Comparison of ENCODE assay signal across 9 mouse cellular contexts in genomic region chr3:108134701-108135100, GRCm38 (mm10). TPM values are rescaled to one million over a fixed set of nuclear protein-coding genes. Genes with fewer than 3 reads are reported as not detected.
DNase-seq lines count a peak whose midpoint lies in the region; ATAC-seq and TF ChIP-seq lines count a peak whose summit lies in the region.
"Had no signal": no experiment of that assay in that cellular context is flagged by ENCODE, and none has a peak within 500 bp of the region (broad histone marks: within the 10 kb centered on the region; RNA-seq: fewer than 3 reads in every experiment).

No protein-coding gene starts in this region.

- peak; percentile 43 for DNase-seq in forebrain, embryonic 14.5 days (ENCODE audit: low spot score)
- DNase-seq in CH12.LX (ENCODE audit: extremely low read depth): peak; percentile 78
- DNase-seq in frontal cortex, adult 2 months (ENCODE audit: extremely low spot score in 1 of 2, low spot score in 1 of 2): peak; percentile 69 to 82
- DNase-seq in urinary bladder, postnatal 4 days (ENCODE audit: low spot score in 2 of 2): no peak
- no peak for DNase-seq in ovary, postnatal 36 days (ENCODE audit: low spot score)
- no peak for DNase-seq in kidney, adult 18-20 months
- DNase-seq: kidney, postnatal 4 days had no signal

- H3K4me1 ChIP-seq in forebrain, embryonic 14.5 days (ENCODE audit: control insufficient read depth, insufficient read depth, low read length): no peaks in the 10 kb centered on the region
- H3K4me1 ChIP-seq in forebrain, embryonic 12.5 days: 0 out of 2 replicates have a peak, but pooled peaks cover 5% of the 10 kb centered on the region
- peaks cover 9 to 55% of the 10 kb centered on the region in 2 experiments; a peak in 3 of 4 replicates for H3K4me1 ChIP-seq in CH12.LX (ENCODE audit: control insufficient read depth in 1 of 2, insufficient read depth in 2 of 2)
- peaks cover 11% of the 10 kb centered on the region for H3K4me1 ChIP-seq in midbrain, embryonic 13.5 days (replicated peaks)

- H3K4me3 ChIP-seq in forebrain, embryonic 14.5 days (ENCODE audit: low read depth, low read length): no peak overlapping the region
- no peak overlapping the region for H3K4me3 ChIP-seq in forebrain, embryonic 12.5 days (replicated peaks)
- H3K4me3 ChIP-seq in CH12.LX (replicated peaks in 1 of 3; ENCODE audit: low read depth in 2 of 3, low read length in 2 of 3, poor library complexity in 1 of 3): no peak overlapping the region
- H3K4me3 ChIP-seq in midbrain, embryonic 13.5 days (replicated peaks): no peak overlapping the region

- dilution Hi-C loops in CH12.LX (cut with MboI; ENCODE audit: extremely low pct_ligation_motif_present, extremely low pct_unique_long_range_greater_than_20kb, low sequenced_read_pairs): no loop called here

- no peak overlapping the region for H3K9ac ChIP-seq in forebrain, embryonic 14.5 days (ENCODE audit: low read length)
- H3K9ac ChIP-seq in forebrain, embryonic 12.5 days: no peak overlapping the region
- no peak overlapping the region for H3K9ac ChIP-seq in CH12.LX (ENCODE audit: insufficient read depth, low read depth)
- no peak overlapping the region for H3K9ac ChIP-seq in midbrain, embryonic 13.5 days (replicated peaks)

- no peaks in the 10 kb centered on the region for H3K9me3 ChIP-seq in forebrain, embryonic 14.5 days (replicated peaks; ENCODE audit: control insufficient read depth, low read length)
- no peaks in the 10 kb centered on the region for H3K9me3 ChIP-seq in forebrain, embryonic 12.5 days
- no peaks in the 10 kb centered on the region for H3K9me3 ChIP-seq in CH12.LX (replicated peaks; ENCODE audit: low read length)
- no peaks in the 10 kb centered on the region for H3K9me3 ChIP-seq in midbrain, embryonic 13.5 days

- peak; percentile 79 for TF ChIP-seq EP300 in CH12.LX (IDR thresholded peaks at IDR 0.05; ENCODE audit: low read length)

- 0 out of 2 replicates have a peak overlapping the region, but pooled peaks have one; percentile 4 for H3K27ac ChIP-seq in forebrain, embryonic 14.5 days (ENCODE audit: low read depth, low read length)
- H3K27ac ChIP-seq in forebrain, embryonic 12.5 days: no peak overlapping the region
- H3K27ac ChIP-seq in CH12.LX (ENCODE audit: insufficient read depth, low read depth): no peak overlapping the region
- H3K27ac ChIP-seq in midbrain, embryonic 13.5 days: no peak overlapping the region

- 77% methylated on average over 11 of the region's 11 CpGs for WGBS in forebrain, embryonic 14.5 days
- whole genome bisulfite sequencing in forebrain, embryonic 12.5 days: 83% methylated on average over 11 of the region's 11 CpGs
- WGBS in midbrain, embryonic 13.5 days: 54% methylated on average over 11 of the region's 11 CpGs

- TF ChIP-seq CTCF in CH12.LX (conservative IDR thresholded peaks at IDR 0.05 in 1 of 2, IDR thresholded peaks at IDR 0.05 in 1 of 2; ENCODE audit: low read depth in 2 of 2, low read length in 2 of 2): no peak

- TF ChIP-seq POLR2A in CH12.LX (IDR thresholded peaks at IDR 0.05; ENCODE audit: low read depth, low read length): no peak

- H3K36me3 ChIP-seq in forebrain, embryonic 14.5 days (ENCODE audit: control insufficient read depth, insufficient read depth, low read length): 0 out of 2 replicates have a peak, but pooled peaks cover 2% of the 10 kb centered on the region
- H3K36me3 ChIP-seq in forebrain, embryonic 12.5 days (replicated peaks): no peaks in the 10 kb centered on the region; the same call in 1 of the 2 replicates
- H3K36me3 ChIP-seq in CH12.LX (replicated peaks in 1 of 2; ENCODE audit: control insufficient read depth in 1 of 2, insufficient read depth in 1 of 2, low read length in 1 of 2): peaks cover 2 to 53% of the 10 kb centered on the region in 2 experiments
- 0 out of 2 replicates have a peak, but pooled peaks cover 3% of the 10 kb centered on the region for H3K36me3 ChIP-seq in midbrain, embryonic 13.5 days

- in situ Hi-C loops in CH12.LX (cut with MboI; ENCODE audit: low pct_ligation_motif_present, low pct_unique_long_range_greater_than_20kb, low sequenced_read_pairs): no loop called here

- H3K27me3 ChIP-seq in forebrain, embryonic 14.5 days (replicated peaks; ENCODE audit: control insufficient read depth, insufficient read depth, low read length): no peaks in the 10 kb centered on the region
- no peaks in the 10 kb centered on the region for H3K27me3 ChIP-seq in forebrain, embryonic 12.5 days
- H3K27me3 ChIP-seq in CH12.LX (replicated peaks): no peaks in the 10 kb centered on the region
- H3K27me3 ChIP-seq in midbrain, embryonic 13.5 days: no peaks in the 10 kb centered on the region

- H3K79me2 ChIP-seq in CH12.LX (replicated peaks; ENCODE audit: control insufficient read depth, extremely low read depth, insufficient read depth, poor library complexity, severe bottlenecking): peaks cover 40% of the 10 kb centered on the region

- H3K4me2 ChIP-seq in forebrain, embryonic 14.5 days (ENCODE audit: low read length): no peak overlapping the region
- H3K4me2 ChIP-seq in forebrain, embryonic 12.5 days: no peak overlapping the region
- no peak overlapping the region; the same call in 1 of the 2 replicates for H3K4me2 ChIP-seq in CH12.LX (ENCODE audit: insufficient read depth, low read depth, poor library complexity, severe bottlenecking)
- no peak overlapping the region for H3K4me2 ChIP-seq in midbrain, embryonic 13.5 days (replicated peaks)

- no peak for TF ChIP-seq RAD21 in CH12.LX (IDR thresholded peaks at IDR 0.05; ENCODE audit: low read depth, low read length)

- ATAC-seq in forebrain, embryonic 14.5 days: no peak
- no peak for ATAC-seq in forebrain, embryonic 12.5 days (ENCODE audit: low FRiP score)
- 0 out of 2 replicates have a peak, but pooled peaks have one; percentile 48 for ATAC-seq in midbrain, embryonic 13.5 days

TF ChIP-seq in CH12.LX, 34 proteins besides CTCF, POLR2A, EP300 and RAD21 (continues in another document):
- TF ChIP-seq CHD2 (IDR thresholded peaks at IDR 0.05; ENCODE audit: low read length): no peak
- peak; percentile 37; the same call in 1 of the 2 replicates for TF ChIP-seq SIN3A (IDR thresholded peaks at IDR 0.05; ENCODE audit: low read length)
- TF ChIP-seq MAFK (IDR thresholded peaks at IDR 0.05; ENCODE audit: insufficient replicate concordance, low read length): no peak
- no peak for TF ChIP-seq PAX5 (IDR thresholded peaks at IDR 0.05; ENCODE audit: low read length)
- TF ChIP-seq ETS1 (conservative IDR thresholded peaks at IDR 0.05; ENCODE audit: low read depth, low read length): peak; percentile 90
- no peak for TF ChIP-seq MXI1 (IDR thresholded peaks at IDR 0.05; ENCODE audit: low read depth, low read length)
- no peak for TF ChIP-seq USF2 (conservative IDR thresholded peaks at IDR 0.05; ENCODE audit: low read depth, low read length)
- 0 out of 2 replicates have a peak, but pooled peaks have one; percentile 13 for TF ChIP-seq ELF1 (IDR thresholded peaks at IDR 0.05; ENCODE audit: low read depth, low read length)
- TF ChIP-seq RCOR1 (conservative IDR thresholded peaks at IDR 0.05; ENCODE audit: low read depth, low read length): no peak
- TF ChIP-seq USF1 (IDR thresholded peaks at IDR 0.05; ENCODE audit: low read depth, low read length): no peak

RNA-seq across cellular contexts. Expression of gene Gnai3, which starts 11.2 kb away (rescaled TPM):
- polyA plus RNA-seq in forebrain, embryonic 14.5 days (2014; fragmentation: Nextera tagmentation; extraction: Ambion mirVana): 157 and 172 TPM in 2 replicates
- polyA plus RNA-seq in forebrain, embryonic 12.5 days (2016; fragmentation: Nextera tagmentation; extraction: Ambion mirVana): 198 and 205 TPM in 2 replicates
- 54.1 and 59.8 TPM in 2 replicates for total RNA-seq in CH12.LX (2012; rRNA removed)
- total RNA-seq in CH12.LX (2014; rRNA removed): 145 and 159 TPM in 2 replicates
- 78.7 and 82.4 TPM in 2 replicates for polyA plus RNA-seq in CH12.LX (2012; ENCODE audit: insufficient read length, low read depth)
- polyA plus RNA-seq in frontal cortex, adult 2 months (2012; rRNA removed): 37.3 and 37.5 TPM in 2 replicates
- polyA plus RNA-seq in midbrain, embryonic 13.5 days (2015; fragmentation: Nextera tagmentation; extraction: Ambion mirVana): 148 and 152 TPM in 2 replicates

RNA-seq across cellular contexts. Expression of gene Gpr61, which starts 20.0 kb away (rescaled TPM):
- polyA plus RNA-seq in forebrain, embryonic 14.5 days (2014; fragmentation: Nextera tagmentation; extraction: Ambion mirVana): 1.0 and 1.5 TPM in 2 replicates
- polyA plus RNA-seq in forebrain, embryonic 12.5 days (2016; fragmentation: Nextera tagmentation; extraction: Ambion mirVana): 0.44 and 0.63 TPM in 2 replicates
- total RNA-seq in CH12.LX (2012; rRNA removed): 0.04 TPM in 1 of 2 replicates, not detected in the other
- not detected in 2 replicates for total RNA-seq in CH12.LX (2014; rRNA removed)
- 0.27 and 0.33 TPM in 2 replicates for polyA plus RNA-seq in CH12.LX (2012; ENCODE audit: insufficient read length, low read depth)
- 15.0 and 15.1 TPM in 2 replicates for polyA plus RNA-seq in frontal cortex, adult 2 months (2012; rRNA removed)
- polyA plus RNA-seq in midbrain, embryonic 13.5 days (2015; fragmentation: Nextera tagmentation; extraction: Ambion mirVana): 2.0 and 2.1 TPM in 2 replicates

RNA-seq across cellular contexts. Expression of gene Gnat2, which starts 42.1 kb away (rescaled TPM):
- 0.28 and 0.36 TPM in 2 replicates for polyA plus RNA-seq in forebrain, embryonic 14.5 days (2014; fragmentation: Nextera tagmentation; extraction: Ambion mirVana)
- polyA plus RNA-seq in forebrain, embryonic 12.5 days (2016; fragmentation: Nextera tagmentation; extraction: Ambion mirVana): 0.44 and 0.86 TPM in 2 replicates
- total RNA-seq in CH12.LX (2012; rRNA removed) (15.5 and 17.5 TPM in 2 replicates), CH12.LX (2014; rRNA removed) (10.1 and 11.2 TPM in 2 replicates)
- polyA plus RNA-seq in CH12.LX (2012; ENCODE audit: insufficient read length, low read depth): 13.3 and 14.8 TPM in 2 replicates
- polyA plus RNA-seq in frontal cortex, adult 2 months (2012; rRNA removed): 0.53 and 0.58 TPM in 2 replicates
- polyA plus RNA-seq in midbrain, embryonic 13.5 days (2015; fragmentation: Nextera tagmentation; extraction: Ambion mirVana): 0.43 and 0.48 TPM in 2 replicates

RNA-seq across cellular contexts. Expression of gene Ampd2, which starts 48.2 kb away (rescaled TPM):
- polyA plus RNA-seq in forebrain, embryonic 14.5 days (2014; fragmentation: Nextera tagmentation; extraction: Ambion mirVana): 27.1 and 39.0 TPM in 2 replicates
- 47.3 and 50.5 TPM in 2 replicates for polyA plus RNA-seq in forebrain, embryonic 12.5 days (2016; fragmentation: Nextera tagmentation; extraction: Ambion mirVana)
- total RNA-seq in CH12.LX (2012; rRNA removed) (55.8 and 60.5 TPM in 2 replicates), CH12.LX (2014; rRNA removed) (28.3 and 28.6 TPM in 2 replicates)
- polyA plus RNA-seq in CH12.LX (2012; ENCODE audit: insufficient read length, low read depth): 82.5 and 85.9 TPM in 2 replicates
- polyA plus RNA-seq in frontal cortex, adult 2 months (2012; rRNA removed): 188 and 230 TPM in 2 replicates
- 53.6 and 54.5 TPM in 2 replicates for polyA plus RNA-seq in midbrain, embryonic 13.5 days (2015; fragmentation: Nextera tagmentation; extraction: Ambion mirVana)

RNA-seq across cellular contexts. Expression of gene Amigo1, which starts 51.4 kb away (rescaled TPM):
- 4.8 and 6.5 TPM in 2 replicates for polyA plus RNA-seq in forebrain, embryonic 14.5 days (2014; fragmentation: Nextera tagmentation; extraction: Ambion mirVana)
- 7.5 and 8.9 TPM in 2 replicates for polyA plus RNA-seq in forebrain, embryonic 12.5 days (2016; fragmentation: Nextera tagmentation; extraction: Ambion mirVana)
- total RNA-seq in CH12.LX (2012; rRNA removed) (0.59 and 0.76 TPM in 2 replicates), CH12.LX (2014; rRNA removed) (0.07 and 0.21 TPM in 2 replicates)
- 0.12 TPM in 1 of 2 replicates, not detected in the other for polyA plus RNA-seq in CH12.LX (2012; ENCODE audit: insufficient read length, low read depth)
- polyA plus RNA-seq in frontal cortex, adult 2 months (2012; rRNA removed): 62.1 and 62.6 TPM in 2 replicates
- polyA plus RNA-seq in midbrain, embryonic 13.5 days (2015; fragmentation: Nextera tagmentation; extraction: Ambion mirVana): 9.9 and 11.0 TPM in 2 replicates

Comparison
In these comparisons a context has a peak if more than half of its experiments do, and no peak if none do; other contexts are left out.
1. DNase-seq: peak in forebrain, embryonic 14.5 days (single experiment), CH12.LX (single experiment) and frontal cortex, adult 2 months (2 of 2); none in urinary bladder, postnatal 4 days (0 of 2), ovary, postnatal 36 days (single experiment) and kidney, adult 18-20 months (single experiment).